Mouse (Mus musculus) ES-Bruce4 (cell line): ENCODE data around the gene Lrp6.

ENCODE experiments used
- CTCF ChIP-seq: IDR thresholded peaks from one replicate; pipeline ENCODE4 v1.8.1; 2011; ENCODE audit warnings: low read depth, low read length
- POLR2A ChIP-seq: IDR thresholded peaks from one replicate; pipeline ENCODE4 v1.8.1; 2011; ENCODE audit warnings: low read length; ENCODE audit not compliant: insufficient read depth

GRCm38 (mm10) chr6:134539459-134539858 lies 27.3 kb downstream of the Lrp6 start:
- TF ChIP-seq POLR2A (no peak), CTCF (no peak)
